Mouse (Mus musculus) B cell, adult 2 months (primary cell): Measurements from ENCODE around the gene Srp9.

Experiments used
- DNase-seq, 2 experiments: peaks; one replicate each; pipeline ENCODE4 v3.0.0; 2022

Srp9 gene

DNA sequence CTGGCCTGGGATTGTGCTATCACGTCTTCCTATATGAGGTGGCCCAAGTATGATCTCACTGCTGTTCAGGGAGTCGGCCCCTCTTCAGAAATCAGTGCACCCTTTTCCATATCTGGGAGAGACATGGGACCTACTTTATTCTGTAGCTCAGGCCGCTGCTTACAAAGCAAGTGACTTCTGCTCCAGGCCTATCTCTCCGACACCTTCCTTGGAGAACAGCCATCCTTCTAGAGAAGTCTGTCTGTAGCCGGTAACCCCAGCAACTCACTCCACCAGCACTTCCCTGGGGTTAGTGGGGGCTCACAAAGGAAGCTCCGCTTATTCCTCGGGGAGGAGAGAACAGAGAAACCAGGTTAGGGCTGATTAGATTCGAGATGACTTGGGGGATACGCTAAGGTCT lies 17.3 kb upstream of the Srp9 start:
- no peak for DNase-seq

DNA sequence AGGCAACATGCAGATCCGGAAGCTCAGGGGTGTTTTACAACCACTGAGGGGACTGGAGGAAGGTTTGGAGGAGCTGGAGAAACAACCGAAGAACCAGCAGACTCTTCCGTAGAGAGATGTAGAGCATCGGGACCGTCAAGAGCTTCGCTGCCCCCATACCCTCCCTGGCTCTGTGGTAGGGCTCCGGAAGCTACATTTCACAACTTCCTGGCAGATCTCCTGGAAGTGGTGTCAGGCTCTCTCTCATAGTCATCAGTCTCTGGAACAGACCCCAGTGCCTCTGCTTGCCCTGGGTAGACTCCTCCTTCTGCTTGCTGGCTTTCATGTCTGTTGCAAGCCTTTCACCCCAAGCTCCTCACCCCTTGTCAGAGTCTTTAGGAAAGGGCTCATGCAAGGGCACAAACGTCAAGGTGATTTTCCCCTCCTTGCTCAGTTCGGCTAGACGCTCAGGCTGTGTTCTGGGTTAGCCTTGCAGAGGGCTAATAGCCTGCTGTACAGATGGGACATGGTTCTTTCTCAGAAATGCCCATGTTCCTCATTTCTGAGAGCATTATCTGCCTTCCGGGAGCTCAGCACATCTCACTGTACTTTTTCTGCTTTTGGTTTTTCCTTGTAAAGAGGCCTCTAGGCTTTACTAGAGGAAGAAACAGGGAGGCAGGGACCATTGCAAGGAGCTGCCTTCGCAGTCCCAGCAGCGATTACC lies 16.0 kb upstream of the Srp9 start:
- DNase-seq, result no peak

- no peak for DNase-seq
Measured at GRCm38 (mm10) chr1:182110185-182110584, 14.4 kb upstream of the Srp9 start.

GRCm38 (mm10) chr1:182110708-182111385 lies 13.7 kb upstream of the Srp9 start:
- no peak for DNase-seq

GRCm38 (mm10) chr1:182111386-182112317 lies 12.9 kb upstream of the Srp9 start:
- no peak for DNase-seq

DNA sequence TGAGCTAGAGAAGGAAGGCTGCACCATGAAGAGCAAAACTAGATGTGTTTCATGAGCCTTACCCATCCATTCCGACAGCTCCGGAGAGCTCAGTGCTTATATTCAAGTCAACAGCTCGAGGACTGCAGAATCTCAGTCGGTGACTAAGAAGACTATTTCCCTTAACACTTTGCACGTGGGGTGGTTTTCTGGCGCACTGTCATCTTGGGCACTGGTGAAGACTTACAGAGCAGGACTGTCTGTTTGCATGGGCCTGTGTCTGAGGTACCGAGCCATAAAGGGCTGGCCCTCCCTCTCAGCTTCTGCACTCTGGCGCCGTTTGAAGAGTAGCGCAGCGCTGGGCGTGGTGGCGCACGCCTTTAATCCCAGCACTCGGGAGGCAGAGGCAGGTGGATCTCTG lies 12.2 kb upstream of the Srp9 start:
- DNase-seq, result no peak

- DNase-seq, result no peak
Measured at GRCm38 (mm10) chr1:182113131-182113530, 11.4 kb upstream of the Srp9 start.

GRCm38 (mm10) chr1:182113587-182114500 lies 10.7 kb upstream of the Srp9 start:
- DNase-seq, result no peak

- peak; percentile 58 to 63 for DNase-seq
Measured at GRCm38 (mm10) chr1:182115197-182115596, 9.3 kb upstream of the Srp9 start.

DNA sequence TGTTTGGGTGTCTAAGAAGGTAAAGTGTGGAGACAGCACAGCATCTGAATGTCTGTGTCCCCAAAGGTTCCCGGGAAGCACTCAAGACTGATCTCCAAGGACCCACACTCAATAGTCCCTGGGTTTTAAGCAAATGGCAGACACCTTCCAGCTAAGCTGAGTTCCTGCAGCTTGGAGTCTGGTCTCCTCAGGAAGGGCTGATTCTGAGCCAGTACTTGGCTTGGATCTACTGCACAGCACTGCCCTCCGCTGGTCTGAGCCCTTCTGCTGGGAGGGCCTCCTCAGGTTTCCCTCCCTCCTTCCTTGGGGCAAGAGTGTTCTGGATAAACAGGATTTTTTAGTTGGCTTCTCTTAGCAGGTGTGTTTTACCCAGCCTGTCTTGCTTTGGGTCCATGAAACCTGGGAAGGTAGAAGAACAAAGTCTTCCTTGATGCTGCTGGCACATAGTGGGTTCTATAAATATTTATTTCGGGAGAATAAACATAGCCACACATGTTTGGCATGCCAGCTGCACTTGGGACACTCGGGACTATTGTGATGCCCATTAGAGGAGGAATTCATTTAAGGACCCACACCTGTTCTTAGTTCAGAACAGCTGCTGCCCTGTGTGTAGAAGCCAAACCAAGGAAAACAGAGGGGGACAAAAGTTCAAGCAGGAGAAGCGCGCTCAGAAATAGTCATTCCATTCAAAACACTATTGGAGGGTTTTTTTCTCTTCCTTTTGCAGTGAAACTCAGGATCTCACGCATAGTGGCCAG lies 8.7 kb upstream of the Srp9 start:
- DNase-seq, result no peak

GRCm38 (mm10) chr1:182122413-182122812 lies 2.1 kb upstream of the Srp9 start:
- no peak for DNase-seq

GRCm38 (mm10) chr1:182124924-182125368 lies 409 bp downstream of the Srp9 start:
- peak; percentile 87 to 89 for DNase-seq

DNA sequence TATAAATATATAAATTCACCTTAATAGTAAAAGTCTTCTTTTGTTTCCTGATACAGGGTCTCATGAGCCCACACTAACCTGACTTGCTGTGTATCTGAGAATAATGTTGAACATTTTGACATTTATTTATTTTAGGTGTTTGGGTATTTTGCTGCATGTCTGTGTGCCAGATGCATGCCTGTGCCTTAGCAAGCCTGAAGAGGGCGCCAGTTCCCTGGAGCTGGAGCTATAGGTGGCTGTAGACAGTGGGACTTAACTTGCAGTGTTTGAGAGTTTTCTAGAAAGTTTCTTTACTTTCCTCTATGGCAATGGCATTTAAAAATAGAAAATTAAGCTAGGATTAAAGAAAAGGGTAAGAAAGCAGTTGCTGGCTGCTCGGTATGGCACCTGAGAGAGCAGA lies 6.3 kb downstream of the Srp9 start:
- peak; percentile 62 to 63 for DNase-seq

- DNase-seq, result no peak
Measured at GRCm38 (mm10) chr1:182137204-182138125, 12.9 kb downstream of the Srp9 start.

GRCm38 (mm10) chr1:182138172-182138571 lies 13.6 kb downstream of the Srp9 start:
- DNase-seq, result no peak

DNA sequence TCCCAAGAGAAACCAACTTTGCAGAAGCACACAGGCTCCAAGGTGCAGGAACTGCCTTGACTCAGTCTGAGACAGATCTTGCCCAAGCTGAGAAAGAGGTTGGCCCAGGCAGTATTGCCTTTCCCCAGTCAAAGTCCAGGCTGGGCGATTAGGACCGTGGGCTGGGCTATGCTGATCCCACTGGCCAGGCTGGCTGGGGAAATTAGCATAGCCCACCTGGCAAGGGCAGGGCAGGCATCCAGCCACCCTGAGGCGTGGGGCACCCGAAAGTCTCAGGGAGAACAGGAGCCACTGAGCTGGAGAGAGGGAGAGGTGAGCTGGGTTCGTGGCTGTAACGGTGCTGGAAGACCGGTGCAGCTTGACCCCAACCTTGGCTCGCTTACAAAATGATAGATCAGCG lies 15.4 kb downstream of the Srp9 start:
- DNase-seq, result no peak

- DNase-seq, result peak; percentile 84 to 85
Measured at GRCm38 (mm10) chr1:182140370-182140769, 15.8 kb downstream of the Srp9 start.

GRCm38 (mm10) chr1:182142725-182143124 lies 18.2 kb downstream of the Srp9 start:
- DNase-seq, result no peak

DNA sequence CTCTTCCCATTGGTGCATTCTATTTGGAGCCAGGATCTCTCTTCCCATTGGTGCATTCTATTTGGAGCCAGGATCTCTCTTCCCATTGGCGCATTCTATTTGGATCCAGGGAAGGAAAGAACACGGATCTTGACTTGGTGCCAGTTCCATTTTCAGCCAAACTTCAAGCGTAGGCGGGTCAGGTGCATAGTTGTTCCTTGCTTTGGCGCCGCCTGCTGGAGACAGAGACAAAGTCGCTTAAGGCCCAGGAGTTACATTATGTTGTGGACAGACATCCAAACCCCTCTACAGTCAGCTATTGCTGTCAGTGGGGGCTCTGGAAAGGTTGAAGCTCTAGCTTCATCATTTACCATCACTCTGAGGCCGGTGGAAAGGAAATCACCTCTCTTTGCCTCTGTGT lies 18.8 kb downstream of the Srp9 start:
- DNase-seq, result peak; percentile 51

- DNase-seq, result no peak
Measured at GRCm38 (mm10) chr1:182145546-182145945, 21.0 kb downstream of the Srp9 start.
